Mouse (Mus musculus): ENCODE data around the gene Sccpdh.

DNA sequence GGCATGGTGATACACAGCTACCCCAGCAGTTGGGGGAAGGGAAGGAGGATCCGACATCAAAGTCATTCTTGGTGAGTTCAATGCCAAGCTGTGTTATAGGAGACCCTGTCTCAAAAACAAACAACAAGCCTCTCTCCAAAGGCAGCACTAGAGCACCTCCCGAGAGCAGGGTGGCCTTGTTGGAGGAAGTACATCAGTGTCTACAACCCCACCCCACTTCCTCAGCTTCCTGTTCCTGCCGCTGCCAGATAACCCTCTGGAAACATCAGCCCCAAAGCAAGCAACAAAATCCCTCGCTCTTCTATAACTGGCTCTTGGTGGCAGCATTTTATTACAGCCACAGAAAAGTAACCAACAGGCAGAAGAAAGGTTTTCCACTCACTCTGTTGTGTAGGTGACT is 17.7 kb upstream of the Sccpdh start:
- TF ChIP-seq POLR2A (IDR thresholded peaks at IDR 0.05; ENCODE audit: low read depth, low read length), result no peak
- no peak for TF ChIP-seq CTCF (IDR thresholded peaks at IDR 0.05; ENCODE audit: extremely low read depth, insufficient read depth, insufficient read length, insufficient replicate concordance)

Measured in spleen, adult 2 months (tissue).